Mouse (Mus musculus) mammary gland, adult 2 months (tissue): Measurements from ENCODE around the gene Muc3a. TPM values are rescaled to one million over a fixed set of nuclear protein-coding genes. Genes with fewer than 3 reads are reported as not detected.

Experiments used
- polyA plus RNA-seq: library from polyadenylated mRNA; depleted of rRNA; stranded (reverse); fragments of >200 nt; gene quantifications from 2 replicates; pipeline ENCODE4 v1.2.3, GENCODE M21; 2012; ENCODE audit warnings: low replicate concordance; rRNA removed

Muc3a gene
- 1.5 and 2.9 TPM in 2 replicates for polyA plus RNA-seq

GRCm38 (mm10) chr5:137212289-137212688, at the start of gene Muc3a:
Gene Muc3a, minus strand, starts transcription at chr5:137212389.

Other genes with a start within 250 kb of the Muc3a start
- 23.5 and 26.0 TPM in 2 replicates for gene Cldn15, start 245.8 kb downstream of the Muc3a start, polyA plus RNA-seq
- gene Plod3, start 225.4 kb downstream of the Muc3a start, polyA plus RNA-seq = 72.8 and 79.7 TPM in 2 replicates
- gene Znhit1, start 224.4 kb downstream of the Muc3a start, polyA plus RNA-seq = 80.0 and 135 TPM in 2 replicates
- gene Vgf, start 186.0 kb downstream of the Muc3a start, polyA plus RNA-seq = not detected in 2 replicates
- 48.3 and 50.1 TPM in 2 replicates for gene Ap1s1, start 166.3 kb downstream of the Muc3a start, polyA plus RNA-seq
- 3.0 and 4.1 TPM in 2 replicates for gene Serpine1, start 140.1 kb downstream of the Muc3a start, polyA plus RNA-seq
- 8.4 and 26.4 TPM in 2 replicates for gene Trim56, start 96.2 kb downstream of the Muc3a start, polyA plus RNA-seq
- gene Muc3, start 63.1 kb downstream of the Muc3a start, polyA plus RNA-seq = not detected in 2 replicates
- 6.3 and 11.6 TPM in 2 replicates for gene Ache, start 75.1 kb upstream of the Muc3a start, polyA plus RNA-seq
- 14.8 and 18.7 TPM in 2 replicates for gene Ufsp1, start 82.2 kb upstream of the Muc3a start, polyA plus RNA-seq
- 128 and 155 TPM in 2 replicates for gene Srrt, start 95.3 kb upstream of the Muc3a start, polyA plus RNA-seq
- gene Trip6, start 102.0 kb upstream of the Muc3a start, polyA plus RNA-seq = 62.9 and 86.1 TPM in 2 replicates
- 23.2 and 30.9 TPM in 2 replicates for gene Slc12a9, start 121.2 kb upstream of the Muc3a start, polyA plus RNA-seq
- 36.2 and 46.4 TPM in 2 replicates for gene Ephb4, start 137.7 kb upstream of the Muc3a start, polyA plus RNA-seq